8 mouse cellular contexts compared by ENCODE assay signal in genomic region chr1:178527185-178527546, GRCm38 (mm10). TPM values are rescaled to one million over a fixed set of nuclear protein-coding genes. Genes with fewer than 3 reads are reported as not detected.
DNase-seq lines count a peak whose midpoint lies in the region; ATAC-seq lines count a peak whose summit lies in the region.

No protein-coding gene starts in this region.

- H3K36me3 ChIP-seq in embryonic facial prominence, embryonic 12.5 days, result no peaks in the 10 kb centered on the region
- H3K36me3 ChIP-seq in limb, embryonic 13.5 days, result no peaks in the 10 kb centered on the region
- no peaks in the 10 kb centered on the region for H3K36me3 ChIP-seq in midbrain, embryonic 15.5 days (replicated peaks)

- H3K27me3 ChIP-seq in embryonic facial prominence, embryonic 12.5 days, result peaks cover 4% of the 10 kb centered on the region; the same call in 1 of the 2 replicates
- H3K27me3 ChIP-seq in limb, embryonic 13.5 days, result peaks cover 5% of the 10 kb centered on the region; the same call in 1 of the 2 replicates
- no peaks in the 10 kb centered on the region for H3K27me3 ChIP-seq in midbrain, embryonic 15.5 days (replicated peaks)

- peak overlapping the region; percentile 89 for H3K27ac ChIP-seq in embryonic facial prominence, embryonic 12.5 days
- 0 out of 2 replicates have a peak overlapping the region, but pooled peaks have one; percentile 33 for H3K27ac ChIP-seq in limb, embryonic 13.5 days
- H3K27ac ChIP-seq in midbrain, embryonic 15.5 days, result peak overlapping the region; percentile 92

- no peak for ATAC-seq in embryonic facial prominence, embryonic 12.5 days (ENCODE audit: insufficient number of reproducible peaks, insufficient read depth, low FRiP score, low TSS enrichment)
- no peak for ATAC-seq in limb, embryonic 13.5 days (ENCODE audit: low FRiP score, low read depth)
- peak; percentile 28 for ATAC-seq in midbrain, embryonic 15.5 days (replicated peaks)

- WGBS in embryonic facial prominence, embryonic 12.5 days, result under 1% methylated on average over 21 of the region's 21 CpGs
- under 1% methylated on average over 21 of the region's 21 CpGs for WGBS in limb, embryonic 13.5 days
- WGBS in midbrain, embryonic 15.5 days, result 0% methylated on average over 21 of the region's 21 CpGs

- no peaks in the 10 kb centered on the region for H3K9me3 ChIP-seq in embryonic facial prominence, embryonic 12.5 days
- peaks cover 4% of the 10 kb centered on the region; the same call in 1 of the 2 replicates for H3K9me3 ChIP-seq in limb, embryonic 13.5 days
- H3K9me3 ChIP-seq in midbrain, embryonic 15.5 days, result no peaks in the 10 kb centered on the region

- H3K4me3 ChIP-seq in embryonic facial prominence, embryonic 12.5 days, result peak overlapping the region; percentile 76
- H3K4me3 ChIP-seq in limb, embryonic 13.5 days, result peak overlapping the region; percentile 75
- peak overlapping the region; percentile 71 for H3K4me3 ChIP-seq in midbrain, embryonic 15.5 days

- peak; percentile 75 for DNase-seq in 416B (ENCODE audit: low read depth)
- DNase-seq in adrenal gland, postnatal 14 days, result peak; percentile 80
- peak; percentile 55 for DNase-seq in heart, adult 8-10 months (ENCODE audit: low spot score)
- peak; percentile 68 for DNase-seq in kidney, adult 9 months
- DNase-seq in spleen, adult 18-20 months, result peak; percentile 23 to 49

- 0 out of 2 replicates have a peak, but pooled peaks cover 7% of the 10 kb centered on the region for H3K4me1 ChIP-seq in embryonic facial prominence, embryonic 12.5 days
- peaks cover 37% of the 10 kb centered on the region for H3K4me1 ChIP-seq in limb, embryonic 13.5 days
- peaks cover 36% of the 10 kb centered on the region for H3K4me1 ChIP-seq in midbrain, embryonic 15.5 days

- peak overlapping the region; percentile 82; the same call in 1 of the 2 replicates for H3K9ac ChIP-seq in embryonic facial prominence, embryonic 12.5 days
- peak overlapping the region; percentile 87 for H3K9ac ChIP-seq in limb, embryonic 13.5 days
- peak overlapping the region; percentile 81 for H3K9ac ChIP-seq in midbrain, embryonic 15.5 days

- peak overlapping the region; percentile 97 for H3K4me2 ChIP-seq in embryonic facial prominence, embryonic 12.5 days (replicated peaks)
- H3K4me2 ChIP-seq in limb, embryonic 13.5 days (replicated peaks), result peak overlapping the region; percentile 100
- H3K4me2 ChIP-seq in midbrain, embryonic 15.5 days, result peak overlapping the region; percentile 90

RNA-seq across cellular contexts. Expression of gene Kif26b, which starts 1.8 kb away (rescaled TPM):
- total RNA-seq in adrenal gland, postnatal 14 days (2021), result 3.0 and 4.7 TPM in 2 replicates
- 32.0 and 34.3 TPM in 2 replicates for polyA plus RNA-seq in embryonic facial prominence, embryonic 12.5 days (2016; fragmentation: Nextera tagmentation; extraction: Ambion mirVana)
- total RNA-seq in heart, adult 8-10 months (2022), result 1 to 10 TPM; 2.7 to 5.7 (median 4.1) TPM
- 12.0 and 13.3 TPM in 2 replicates for polyA plus RNA-seq in limb, embryonic 13.5 days (2015; fragmentation: Nextera tagmentation; extraction: Ambion mirVana)
- 9.7 and 10.0 TPM in 2 replicates for polyA plus RNA-seq in midbrain, embryonic 15.5 days (2015; fragmentation: Nextera tagmentation; extraction: Ambion mirVana)

Comparison
In these comparisons a context has a peak if more than half of its experiments do, and no peak if none do; other contexts are left out.
1. H3K27ac ChIP-seq: peak in every context shown above with its lines; median percentile 92 in midbrain, embryonic 15.5 days; 89 in embryonic facial prominence, embryonic 12.5 days; 33 in limb, embryonic 13.5 days.